Mouse (Mus musculus): ENCODE measurements around the gene Cd4.
A peak's percentile ranks its signal among the peaks of the same experiment; 100 is the strongest.
"Not testable (repeated sequence)": the region's sequence is repeated elsewhere in the genome, so short reads cannot be mapped to it uniquely, and the experiment has no call there.

The Cd4 gene

GRCm38 (mm10) chr6:124840241-124841167 is 47.5 kb downstream of the Cd4 start, which contains the start of gene Gnb3:
TSS of gene Gnb3 (minus strand) at chr6:124840275.
- no peak for DNase-seq

- DNase-seq: no peak
Observed at GRCm38 (mm10) chr6:124839805-124840204, 48.2 kb downstream of the Cd4 start.

- DNase-seq: no peak
Observed at GRCm38 (mm10) chr6:124836411-124836810, 51.6 kb downstream of the Cd4 start.

- DNase-seq: no peak
Observed at GRCm38 (mm10) chr6:124835531-124835930, 52.5 kb downstream of the Cd4 start.

- no peak for DNase-seq
Observed at GRCm38 (mm10) chr6:124834512-124835081, 53.4 kb downstream of the Cd4 start.

GRCm38 (mm10) chr6:124831649-124832048 is 56.4 kb downstream of the Cd4 start:
- no peak for DNase-seq

GRCm38 (mm10) chr6:124831199-124831598 is 56.8 kb downstream of the Cd4 start:
- DNase-seq: not testable (repeated sequence)

- peak; percentile 90 for DNase-seq
Observed at GRCm38 (mm10) chr6:124829799-124830700, 58.0 kb downstream of the Cd4 start.

- peak; percentile 96 for DNase-seq
Observed at GRCm38 (mm10) chr6:124828868-124829798, 58.9 kb downstream of the Cd4 start, which contains the start of the genes Usp5 and Cdca3. TSS of gene Usp5 (minus strand) at chr6:124829484. TSS of gene Cdca3 (plus strand) at chr6:124829547.

GRCm38 (mm10) chr6:124828101-124828592 is 59.9 kb downstream of the Cd4 start:
- peak; percentile 49 for DNase-seq

- DNase-seq: no peak
Observed at GRCm38 (mm10) chr6:124822049-124822448, 66.0 kb downstream of the Cd4 start.

- DNase-seq: no peak
Observed at GRCm38 (mm10) chr6:124820891-124821290, 67.1 kb downstream of the Cd4 start.

GRCm38 (mm10) chr6:124817971-124818370 is 70.0 kb downstream of the Cd4 start:
- no peak for DNase-seq

- no peak for DNase-seq
Observed at GRCm38 (mm10) chr6:124817563-124817962, 70.5 kb downstream of the Cd4 start.

GRCm38 (mm10) chr6:124817125-124817524 is 70.9 kb downstream of the Cd4 start:
- no peak for DNase-seq

GRCm38 (mm10) chr6:124816611-124817010 is 71.4 kb downstream of the Cd4 start:
- DNase-seq: no peak

GRCm38 (mm10) chr6:124814858-124815774 is 72.9 kb downstream of the Cd4 start:
- no peak for DNase-seq

Data from thymus, postnatal 4 days (tissue).